Mouse (Mus musculus) spleen, adult 2 months (tissue): Measurements from ENCODE around the gene Anks1.

ENCODE experiments used
- CTCF ChIP-seq: fragments of 200-500 bp; IDR thresholded peaks from 2 replicates; pipeline ENCODE4 v1.5.1; 2011; ENCODE audit warnings: mild to moderate bottlenecking, inconsistent platforms; ENCODE audit not compliant: insufficient read depth, insufficient read length, insufficient replicate concordance; ENCODE audit errors: extremely low read depth
- POLR2A ChIP-seq: fragments of 200-500 bp; IDR thresholded peaks from 2 replicates; pipeline ENCODE4 v1.6.1; 2011; ENCODE audit warnings: low read depth, low read length, inconsistent platforms

DNA sequence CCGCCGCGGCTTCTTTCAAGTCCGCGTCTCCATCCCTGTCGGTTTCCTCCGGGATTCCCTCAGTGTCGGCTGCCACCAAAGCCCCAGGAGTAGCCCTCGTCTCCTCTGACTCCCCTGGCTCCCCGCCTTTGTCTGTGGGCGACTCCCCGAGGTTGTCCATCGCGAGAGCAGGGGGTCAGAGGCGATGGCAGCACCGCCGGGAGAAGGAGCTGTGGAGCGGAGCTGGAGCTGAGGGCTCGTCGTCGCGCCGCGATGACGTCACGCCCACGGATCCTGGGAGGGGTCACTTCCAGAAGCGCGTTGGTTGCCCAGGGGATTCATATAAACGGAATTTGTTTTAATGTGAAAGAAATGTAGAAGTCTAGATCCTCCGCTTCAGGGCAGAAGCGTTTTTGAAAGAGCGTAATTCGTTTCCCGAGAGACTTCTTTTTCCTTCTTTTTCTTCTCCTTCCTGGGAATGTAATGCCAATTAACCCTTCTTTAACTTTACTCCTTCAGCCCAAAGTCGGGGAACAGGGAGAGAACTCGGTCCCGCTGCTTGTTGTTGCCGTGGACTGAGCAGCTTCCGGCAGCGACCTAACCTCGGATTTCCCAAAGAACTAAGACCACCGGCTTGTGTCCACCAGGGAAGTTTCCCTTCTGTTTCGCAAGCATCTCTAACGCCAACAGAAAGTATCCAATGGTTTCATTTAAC, 1.4 kb upstream of the Anks1 start:
- TF ChIP-seq CTCF (no peak), POLR2A (no peak)
